Mouse (Mus musculus) heart, adult 10 weeks (tissue): ENCODE results near the gene Mier3. TPM values are rescaled to one million over a fixed set of nuclear protein-coding genes. Genes with fewer than 3 reads are reported as not detected.

Experiments used
- polyA plus RNA-seq: library from polyadenylated mRNA; stranded (reverse); fragments of 350-450 nt; fragmentation: Illumina TruSeq; extraction: RNeasy Lipid Tissue Mini Kit (QIAGEN cat#74804); gene quantifications from one replicate; pipeline ENCODE4 v1.2.3, GENCODE M21; 2014; ENCODE audit warnings: low read depth, low replicate concordance

Gene Mier3
- 6.9 TPM for polyA plus RNA-seq

GRCm38 (mm10) chr13:111680679-111681078 lies at the start of gene Mier3:
Gene Mier3, plus strand, starts transcription at chr13:111680979.

Other genes with a start within 250 kb of the Mier3 start
- 58.4 TPM for gene Gpbp1, start 190.9 kb upstream of the Mier3 start, polyA plus RNA-seq
- not detected for gene Gm49496, start 131.0 kb upstream of the Mier3 start, polyA plus RNA-seq
- gene Gm10198, start 88.2 kb upstream of the Mier3 start, polyA plus RNA-seq = not detected
- 9.9 TPM for gene Map3k1, start 128.0 kb downstream of the Mier3 start, polyA plus RNA-seq